Mouse (Mus musculus): ENCODE results near the gene F3. TPM values are rescaled to one million over a fixed set of nuclear protein-coding genes. Genes with fewer than 3 reads are reported as not detected.
"Not testable (repeated sequence)": the region's sequence is repeated elsewhere in the genome, so short reads cannot be mapped to it uniquely, and the experiment has no call there.

The F3 gene
- total RNA-seq, 2 experiments from 2014 or later: 42.7 to 45.5 TPM

GRCm38 (mm10) chr3:121729678-121730077 lies 6.3 kb downstream of the F3 start:
- intact Hi-C loops (cut with DNase I): loop anchor here (10.0 kb wide), 1 partner anchor 425 kb away; no protein-coding TSS in a partner anchor
- DNase-seq (ENCODE audit: low spot score in 2 of 2): no peak

GRCm38 (mm10) chr3:121735542-121735941 lies 12.2 kb downstream of the F3 start:
- intact Hi-C loops (cut with DNase I): loop anchor here (10.0 kb wide), 1 partner anchor 431 kb away; no protein-coding TSS in a partner anchor
- no peak for DNase-seq (ENCODE audit: low spot score in 2 of 2)

- intact Hi-C loops (cut with DNase I): loop anchor here (2.0 to 10.0 kb wide), 2 partner anchors 99 to 431 kb away; no protein-coding TSS in a partner anchor
- DNase-seq (ENCODE audit: low spot score in 2 of 2): peak; percentile 86 to 90
These were observed 12.8 kb downstream of the F3 start for GRCm38 (mm10) chr3:121736025-121736744.

- DNase-seq (ENCODE audit: low spot score in 2 of 2): no peak
- intact Hi-C loops (cut with DNase I): loop anchor here (2.0 to 10.0 kb wide), 2 partner anchors 101 to 433 kb away; no protein-coding TSS in a partner anchor
These were observed 14.1 kb downstream of the F3 start for GRCm38 (mm10) chr3:121737453-121737852.

- intact Hi-C loops (cut with DNase I): loop anchor here (2.0 to 10.0 kb wide), 3 partner anchors 101 to 433 kb away; no protein-coding TSS in a partner anchor
- DNase-seq (ENCODE audit: low spot score in 2 of 2): no peak
These were observed 14.6 kb downstream of the F3 start for GRCm38 (mm10) chr3:121737901-121738300.

GRCm38 (mm10) chr3:121738742-121739342 lies 15.5 kb downstream of the F3 start:
- intact Hi-C loops (cut with DNase I): loop anchor here (2.0 to 10.0 kb wide), 2 partner anchors 200 to 434 kb away; no protein-coding TSS in a partner anchor
- DNase-seq (ENCODE audit: low spot score in 2 of 2): no peak

- intact Hi-C loops (cut with DNase I): loop anchor here (2.0 to 10.0 kb wide), 2 partner anchors 201 to 435 kb away; no protein-coding TSS in a partner anchor
These were observed 16.3 kb downstream of the F3 start for GRCm38 (mm10) chr3:121739489-121740213.

GRCm38 (mm10) chr3:121741186-121741848 lies 18.0 kb downstream of the F3 start:
- intact Hi-C loops (cut with DNase I); DNase-seq (ENCODE audit: low spot score in 2 of 2): not testable (repeated sequence)

More at GRCm38 (mm10) chr3:121739489-121740213, 16.3 kb downstream of the F3 start:
- DNase-seq (ENCODE audit: low spot score in 2 of 2): no peak

GRCm38 (mm10) chr3:121754319-121755090 lies 31.2 kb downstream of the F3 start:
- DNase-seq (ENCODE audit: low spot score in 2 of 2); intact Hi-C loops (cut with DNase I): not testable (repeated sequence)

GRCm38 (mm10) chr3:121755152-121755551 lies 31.8 kb downstream of the F3 start:
- no peak for DNase-seq (ENCODE audit: low spot score in 2 of 2)
- intact Hi-C loops (cut with DNase I): no loop called here

GRCm38 (mm10) chr3:121758373-121758772 lies 35.0 kb downstream of the F3 start:
- no peak for DNase-seq (ENCODE audit: low spot score in 2 of 2)
- intact Hi-C loops (cut with DNase I): no loop called here

- peak in 1 of 2 experiments; percentile 22 for DNase-seq (ENCODE audit: low spot score in 2 of 2)
- intact Hi-C loops (cut with DNase I): loop anchor here (2.0 to 10.0 kb wide), 2 partner anchors 227 to 457 kb away; no protein-coding TSS in a partner anchor
These were observed 38.9 kb downstream of the F3 start for GRCm38 (mm10) chr3:121762056-121762852.

GRCm38 (mm10) chr3:121766048-121766447 lies 42.7 kb downstream of the F3 start:
- intact Hi-C loops (cut with DNase I): loop anchor here (10.0 kb wide), 1 partner anchor 461 kb away; no protein-coding TSS in a partner anchor
- DNase-seq (ENCODE audit: low spot score in 2 of 2): no peak

- intact Hi-C loops (cut with DNase I): loop anchor here (10.0 kb wide), 1 partner anchor 462 kb away; no protein-coding TSS in a partner anchor
- no peak for DNase-seq (ENCODE audit: low spot score in 2 of 2)
These were observed 43.5 kb downstream of the F3 start for GRCm38 (mm10) chr3:121766818-121767217.

GRCm38 (mm10) chr3:121768770-121769169 lies 45.4 kb downstream of the F3 start:
- no peak for DNase-seq (ENCODE audit: low spot score in 2 of 2)
- intact Hi-C loops (cut with DNase I): loop anchor here (10.0 kb wide), 1 partner anchor 464 kb away; no protein-coding TSS in a partner anchor

- DNase-seq (ENCODE audit: low spot score in 2 of 2); intact Hi-C loops (cut with DNase I): not testable (repeated sequence)
These were observed 50.0 kb downstream of the F3 start for GRCm38 (mm10) chr3:121773336-121773735.

GRCm38 (mm10) chr3:121777943-121778342 lies 54.6 kb downstream of the F3 start:
- intact Hi-C loops (cut with DNase I): loop anchor here (5.0 kb wide), 1 partner anchor 94 kb away; no protein-coding TSS in a partner anchor

More at GRCm38 (mm10) chr3:121777943-121778342, 54.6 kb downstream of the F3 start:
- peak; percentile 77 to 95 for DNase-seq (ENCODE audit: low spot score in 2 of 2)
